Mouse (Mus musculus): ENCODE results near the gene Slc27a5. TPM values are rescaled to one million over a fixed set of nuclear protein-coding genes. Genes with fewer than 3 reads are reported as not detected.

Gene Slc27a5
- total and polyA plus RNA-seq, 3 experiments, result 0.13 TPM; not detected in 2

DNA sequence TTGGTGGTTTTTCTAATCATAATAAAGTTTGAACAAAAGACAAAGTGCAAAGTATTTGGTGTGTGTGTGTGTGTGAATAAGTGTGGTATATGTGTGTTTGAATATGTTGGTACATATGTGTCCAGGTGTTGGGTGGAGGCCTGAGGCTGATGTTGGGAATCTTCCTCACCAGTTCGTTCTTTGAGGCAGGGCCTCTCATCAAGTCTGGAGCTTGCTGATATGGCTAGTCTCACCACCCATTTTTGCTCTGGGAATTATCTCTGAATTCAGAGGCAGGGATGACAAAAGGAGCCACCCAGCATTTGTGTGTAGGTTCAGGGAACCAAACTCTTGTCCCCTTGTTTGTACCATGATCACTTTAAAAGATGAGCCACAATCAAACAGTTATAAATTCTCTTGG, 12.3 kb downstream of the Slc27a5 start:
- no peak for DNase-seq (ENCODE audit: low read depth, low spot score)
- H3K79me2 ChIP-seq (ENCODE audit: control insufficient read depth, insufficient read depth, low read length, poor library complexity), result no peaks in the 10 kb centered on the region
- TF ChIP-seq JUND (IDR thresholded peaks at IDR 0.05; ENCODE audit: low read depth, low read length) (no peak), MEF2A (IDR thresholded peaks at IDR 0.05; ENCODE audit: extremely low read depth, insufficient replicate concordance, low read depth, low read length, poor library complexity, severe bottlenecking) (no peak), MAZ (IDR thresholded peaks at IDR 0.05; ENCODE audit: low read depth, low read length) (no peak), MAX (IDR thresholded peaks at IDR 0.05; ENCODE audit: low read length) (no peak), ETS1 (IDR thresholded peaks at IDR 0.05; ENCODE audit: low read depth, low read length) (no peak), USF2 (IDR thresholded peaks at IDR 0.05; ENCODE audit: borderline replicate concordance in 1 of 2, insufficient read depth in 1 of 2, low read depth in 1 of 2, low read length in 2 of 2) (no peak), KAT2A (conservative IDR thresholded peaks at IDR 0.05; ENCODE audit: low read depth, low read length) (no peak), HCFC1 (IDR thresholded peaks at IDR 0.05; ENCODE audit: low read depth, low read length) (no peak), NRF1 (IDR thresholded peaks at IDR 0.05; ENCODE audit: insufficient read depth, low read depth, low read length, poor library complexity, severe bottlenecking) (no peak), ZC3H11A (IDR thresholded peaks at IDR 0.05; ENCODE audit: low read depth, low read length) (no peak), CTCF (IDR thresholded peaks at IDR 0.05 in 2 of 3, conservative IDR thresholded peaks at IDR 0.05 in 1 of 3; ENCODE audit: control insufficient read depth in 1 of 3, insufficient read depth in 1 of 3, low read depth in 2 of 3, low read length in 3 of 3, poor library complexity in 1 of 3, severe bottlenecking in 1 of 3) (no peak), TAL1 (IDR thresholded peaks at IDR 0.05; ENCODE audit: low read length) (no peak)
- H3K4me3 ChIP-seq (ENCODE audit: control insufficient read depth in 1 of 2, insufficient read depth in 1 of 2, low read depth in 2 of 2, low read length in 2 of 2), result no peak overlapping the region
- peaks cover 0 to 2% of the 10 kb centered on the region in 2 experiments; a peak in 2 of 4 replicates for H3K36me3 ChIP-seq (ENCODE audit: control insufficient read depth in 1 of 2, insufficient read depth in 2 of 2, low read length in 2 of 2)
- no peaks in the 10 kb centered on the region for H3K27me3 ChIP-seq (ENCODE audit: control insufficient read depth in 1 of 2, insufficient read depth in 2 of 2, low read length in 2 of 2)
- no peaks in the 10 kb centered on the region for H3K9me3 ChIP-seq (replicated peaks; ENCODE audit: insufficient read depth, low read length)
- no peak overlapping the region for H3K9ac ChIP-seq (ENCODE audit: control insufficient read depth, low read depth, low read length, poor library complexity, severe bottlenecking)
- peaks cover 2 to 8% of the 10 kb centered on the region in 2 experiments; a peak in 3 of 4 replicates for H3K4me1 ChIP-seq (ENCODE audit: control insufficient read depth in 1 of 2, insufficient read depth in 2 of 2, low read length in 2 of 2)
- no peak overlapping the region for H3K27ac ChIP-seq (ENCODE audit: control insufficient read depth, low read depth, low read length)

DNA sequence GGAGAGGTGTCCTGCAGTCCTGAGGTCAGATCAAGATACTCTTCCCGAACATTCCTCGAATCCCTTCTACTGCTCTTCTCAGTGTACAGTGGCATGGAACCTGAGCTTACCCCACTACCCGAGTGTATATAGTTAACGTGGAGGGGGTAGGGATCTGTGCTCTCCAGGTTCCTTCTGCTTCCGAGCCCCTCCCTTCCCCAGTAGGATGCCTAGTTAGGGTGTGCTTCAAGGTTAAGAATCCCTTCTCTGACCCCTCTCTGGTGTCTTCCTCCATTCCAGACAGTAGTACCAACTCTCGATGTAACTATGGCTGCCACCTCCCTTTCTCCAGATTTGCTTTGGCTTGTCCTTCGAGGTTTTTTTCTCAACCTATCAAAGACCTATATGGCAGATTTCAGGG, 17.7 kb downstream of the Slc27a5 start:
- Histone ChIP-seq H3K27me3 (ENCODE audit: control insufficient read depth in 1 of 2, insufficient read depth in 2 of 2, low read length in 2 of 2) (no peaks in the 10 kb centered on the region), H3K27ac (ENCODE audit: control insufficient read depth, low read depth, low read length) (no peak overlapping the region), H3K9ac (ENCODE audit: control insufficient read depth, low read depth, low read length, poor library complexity, severe bottlenecking) (no peak overlapping the region), H3K4me1 (ENCODE audit: control insufficient read depth in 1 of 2, insufficient read depth in 2 of 2, low read length in 2 of 2) (peaks cover 0 to 15% of the 10 kb centered on the region in 2 experiments; a peak in 2 of 4 replicates), H3K9me3 (replicated peaks; ENCODE audit: insufficient read depth, low read length) (no peaks in the 10 kb centered on the region), H3K4me3 (ENCODE audit: control insufficient read depth in 1 of 2, insufficient read depth in 1 of 2, low read depth in 2 of 2, low read length in 2 of 2) (no peak overlapping the region), H3K79me2 (ENCODE audit: control insufficient read depth, insufficient read depth, low read length, poor library complexity) (no peaks in the 10 kb centered on the region; the same call in none of the 2 replicates), H3K36me3 (ENCODE audit: control insufficient read depth in 1 of 2, insufficient read depth in 2 of 2, low read length in 2 of 2) (peaks cover 0 to 11% of the 10 kb centered on the region in 2 experiments; a peak in 2 of 4 replicates)
- no peak for DNase-seq (ENCODE audit: low read depth, low spot score)
- TF ChIP-seq TCF12 (IDR thresholded peaks at IDR 0.05; ENCODE audit: low read depth, low read length) (no peak), MYC (IDR thresholded peaks at IDR 0.05; ENCODE audit: low read depth, low read length) (no peak), NELFE (IDR thresholded peaks at IDR 0.05; ENCODE audit: low read depth, low read length) (no peak), MAZ (IDR thresholded peaks at IDR 0.05; ENCODE audit: low read depth, low read length) (no peak), RAD21 (IDR thresholded peaks at IDR 0.05; ENCODE audit: low read depth, low read length) (no peak), POLR2A (IDR thresholded peaks at IDR 0.05; ENCODE audit: control insufficient read depth in 1 of 2, insufficient read depth in 1 of 2, low read depth in 1 of 2, low read length in 2 of 2, poor library complexity in 1 of 2) (no peak), BHLHE40 (IDR thresholded peaks at IDR 0.05; ENCODE audit: borderline replicate concordance, low read depth, low read length) (no peak)

Measured in MEL (cell line).